In genomic region chr19:8989066-8989566, GRCm38 (mm10) we compare ENCODE assay signal across 7 mouse cellular contexts. TPM values are rescaled to one million over a fixed set of nuclear protein-coding genes. Genes with fewer than 3 reads are reported as not detected.
DNase-seq lines count a peak whose midpoint lies in the region; ATAC-seq and TF ChIP-seq lines count a peak whose summit lies in the region.

TSS of gene Ahnak (plus strand) at chr19:8989284.

- H3K9me3 ChIP-seq in G1E (replicated peaks) = no peaks in the 10 kb centered on the region
- no peaks in the 10 kb centered on the region for H3K9me3 ChIP-seq in hindbrain, embryonic 14.5 days (ENCODE audit: control insufficient read depth, low read length)
- H3K9me3 ChIP-seq in stomach, embryonic 15.5 days = no peaks in the 10 kb centered on the region

- peak within 1 kb of the TSS; percentile 67 for H3K4me2 ChIP-seq in hindbrain, embryonic 14.5 days (replicated peaks)
- peak within 1 kb of the TSS; percentile 77 for H3K4me2 ChIP-seq in stomach, embryonic 15.5 days

- WGBS in hindbrain, embryonic 14.5 days = under 1% methylated on average over 37 of the region's 42 CpGs
- WGBS in stomach, embryonic 15.5 days = under 1% methylated on average over 38 of the region's 42 CpGs

- peaks cover 19% of the 10 kb centered on the region for H3K27me3 ChIP-seq in G1E (ENCODE audit: insufficient read depth, low read length)
- peaks cover 43% of the 10 kb centered on the region for H3K27me3 ChIP-seq in hindbrain, embryonic 14.5 days (ENCODE audit: control insufficient read depth, insufficient read depth, low read length)
- H3K27me3 ChIP-seq in stomach, embryonic 15.5 days (replicated peaks) = no peaks in the 10 kb centered on the region

- peaks cover 69% of the 10 kb centered on the region for H3K4me1 ChIP-seq in G1E (ENCODE audit: insufficient read depth, low read depth, low read length)
- peaks cover 40% of the 10 kb centered on the region for H3K4me1 ChIP-seq in hindbrain, embryonic 14.5 days (replicated peaks; ENCODE audit: control insufficient read depth, insufficient read depth, low read length)
- peaks cover 61% of the 10 kb centered on the region for H3K4me1 ChIP-seq in stomach, embryonic 15.5 days

- intact Hi-C loops in left cerebral cortex, postnatal 14 days (cut with DNase I) = no loop called here

- peak within 1 kb of the TSS; percentile 75 for H3K4me3 ChIP-seq in G1E (ENCODE audit: low read depth, low read length)
- peak within 1 kb of the TSS; percentile 43 for H3K4me3 ChIP-seq in hindbrain, embryonic 14.5 days (replicated peaks; ENCODE audit: low read length)
- H3K4me3 ChIP-seq in stomach, embryonic 15.5 days (replicated peaks) = peak within 1 kb of the TSS; percentile 85

- DNase-seq in G1E (ENCODE audit: low spot score) = peak; percentile 77
- DNase-seq in adrenal gland, postnatal 25 days = peak; percentile 89
- peak; percentile 87 for DNase-seq in gastrocnemius, adult 18-20 months (ENCODE audit: low spot score)
- no peak for DNase-seq in hindbrain, embryonic 14.5 days (ENCODE audit: low spot score)
- no peak for DNase-seq in left cerebral cortex, postnatal 14 days (ENCODE audit: low spot score in 2 of 2)

- no peak for ATAC-seq in G1E (ENCODE audit: extremely low read depth, insufficient number of reproducible peaks, low FRiP score, poor library complexity, severe bottlenecking)
- ATAC-seq in hindbrain, embryonic 14.5 days (ENCODE audit: low FRiP score) = peak; percentile 24
- peak; percentile 23; the same call in 1 of the 2 replicates for ATAC-seq in megakaryocyte-erythroid progenitor cell, adult 5-6 weeks (replicated peaks; ENCODE audit: low FRiP score, low TSS enrichment, poor library complexity, severe bottlenecking)
- ATAC-seq in stomach, embryonic 15.5 days (ENCODE audit: insufficient read depth, low FRiP score, low read depth) = peak; percentile 52

- H3K36me3 ChIP-seq in G1E (replicated peaks) = peaks cover 4% of the 10 kb centered on the region
- no peaks in the 10 kb centered on the region for H3K36me3 ChIP-seq in hindbrain, embryonic 14.5 days (replicated peaks; ENCODE audit: control insufficient read depth, insufficient read depth)
- no peaks in the 10 kb centered on the region for H3K36me3 ChIP-seq in stomach, embryonic 15.5 days

- H3K27ac ChIP-seq in hindbrain, embryonic 14.5 days = peak within 1 kb of the TSS; percentile 63
- H3K27ac ChIP-seq in stomach, embryonic 15.5 days = peak within 1 kb of the TSS; percentile 98

- no peak for TF ChIP-seq CTCF in G1E (IDR thresholded peaks at IDR 0.05; ENCODE audit: low read depth, low read length)

- peak within 1 kb of the TSS; percentile 60 for H3K9ac ChIP-seq in hindbrain, embryonic 14.5 days
- peak within 1 kb of the TSS; percentile 76 for H3K9ac ChIP-seq in stomach, embryonic 15.5 days

RNA-seq across cellular contexts. Expression of gene Ahnak, which starts in this region (rescaled TPM):
- total RNA-seq in G1E (2014; fragmentation: Nextera tagmentation) (22.4 and 27.8 TPM in 2 replicates), G1E (2017) (100 and 124 TPM in 2 replicates)
- 5.9 and 10.4 TPM in 2 replicates for polyA plus RNA-seq in G1E (2012)
- total RNA-seq in adrenal gland, postnatal 25 days (2021) = 93.0 and 106 TPM in 2 replicates
- 100 to 1,000 TPM; 199 to 202 TPM for total RNA-seq in gastrocnemius, adult 18-20 months (2021)
- polyA plus RNA-seq in hindbrain, embryonic 14.5 days (2014; fragmentation: Nextera tagmentation; extraction: Ambion mirVana) = 4.5 and 4.9 TPM in 2 replicates
- total RNA-seq in left cerebral cortex, postnatal 14 days (2021) = 10 to 100 TPM; 15.7 to 23.9 TPM
- 1.5 and 9.4 TPM in 2 replicates for total RNA-seq in megakaryocyte-erythroid progenitor cell, adult 5-6 weeks (2014; fragmentation: Nextera tagmentation)
- 7.2 and 24.7 TPM in 2 replicates for total RNA-seq in megakaryocyte-erythroid progenitor cell, adult 5-6 weeks (2017)
- polyA plus RNA-seq in stomach, embryonic 15.5 days (2015; fragmentation: Nextera tagmentation; extraction: Ambion mirVana) = 32.2 and 43.5 TPM in 2 replicates

Comparison
In these comparisons a context has a peak if more than half of its experiments do, and no peak if none do; other contexts are left out.
1. DNase-seq: peak in G1E (single experiment), adrenal gland, postnatal 25 days (single experiment) and gastrocnemius, adult 18-20 months (single experiment); none in hindbrain, embryonic 14.5 days (single experiment) and left cerebral cortex, postnatal 14 days (0 of 2).
2. Peak in every context shown above with its lines, with median percentiles within 50 percentile points of each other: H3K4me3 ChIP-seq.